19 mouse cellular contexts compared by ENCODE assay signal in genomic region chr1:73754928-73755327, GRCm38 (mm10).
"Had no signal": no experiment of that assay in that cellular context is flagged by ENCODE, and none has a peak within 500 bp of the region (broad histone marks: within the 10 kb centered on the region; RNA-seq: fewer than 3 reads in every experiment).

No protein-coding gene starts in this region.

- ATAC-seq: intestine, postnatal 0 days had no signal

- H3K36me3 ChIP-seq: limb, embryonic 12.5 days; liver, embryonic 13.5 days; neural tube, embryonic 12.5 days had no signal

- H3K4me3 ChIP-seq: left cerebral cortex, adult 2 months; limb, embryonic 12.5 days; liver, embryonic 13.5 days; neural tube, embryonic 12.5 days had no signal

- H3K9ac ChIP-seq: limb, embryonic 12.5 days; liver, embryonic 13.5 days; neural tube, embryonic 12.5 days had no signal

- H3K4me2 ChIP-seq: limb, embryonic 12.5 days; liver, embryonic 13.5 days; neural tube, embryonic 12.5 days had no signal

- H3K27ac ChIP-seq: kidney, postnatal 0 days; left cerebral cortex, adult 2 months; liver, embryonic 13.5 days; neural tube, embryonic 12.5 days; stomach, postnatal 0 days had no signal

- H3K9me3 ChIP-seq: limb, embryonic 12.5 days; liver, embryonic 13.5 days; neural tube, embryonic 12.5 days had no signal

- H3K4me1 ChIP-seq: liver, embryonic 13.5 days had no signal

- DNase-seq: kidney, adult 2 months; kidney, postnatal 36 days; layer of hippocampus, postnatal 36 days; liver, embryonic 13.5 days; lung, adult 2 months; lung, postnatal 14 days; lung, postnatal 4 days; right cerebral cortex, adult 18-20 months; right cerebral cortex, postnatal 14 days; right cerebral cortex, postnatal 4 days; thymus, adult 2 months; thymus, postnatal 14 days; thymus, postnatal 4 days had no signal

- H3K27me3 ChIP-seq: limb, embryonic 12.5 days; liver, embryonic 13.5 days; neural tube, embryonic 12.5 days had no signal
